Mouse (Mus musculus) regulatory T cell (primary cell): Measurements from ENCODE around the gene Vmn1r5.
"Not testable (repeated sequence)": the region's sequence is repeated elsewhere in the genome, so short reads cannot be mapped to it uniquely, and the experiment has no call there.

Source experiments
- in situ Hi-C: fragments of 300-600 bp; cut with MboI, MseI; formaldehyde crosslinking; loops from one replicate; pipeline ENCODE4 v1.15.1; 2025; ENCODE audit warnings: high pct_unique_total_duplicates

Gene Vmn1r5

GRCm38 (mm10) chr6:56969973-56970372 is at the start of gene Vmn1r5:
TSS of gene Vmn1r5 (plus strand) at chr6:56970273.
- in situ Hi-C loops = loop anchor here (25.0 kb wide), 1 partner anchor 883 kb away; no protein-coding TSS in a partner anchor

- in situ Hi-C loops = loop anchor here (5.0 to 10.0 kb wide), 4 partner anchors 111 to 771 kb away; partner anchors contain the start of genes Avl9, Ppm1k and Pyurf
Measured at GRCm38 (mm10) chr6:56923331-56923725, 46.7 kb upstream of the Vmn1r5 start.

GRCm38 (mm10) chr6:56923726-56924707 is 46.1 kb upstream of the Vmn1r5 start, which contains the start of the genes Nt5c3 and Vmn1r4:
TSS of gene Nt5c3 (minus strand) at chr6:56923932.
TSS of gene Vmn1r4 (plus strand) at chr6:56924015.
- in situ Hi-C loops = loop anchor here (5.0 to 10.0 kb wide), 4 partner anchors 112 to 771 kb away; partner anchors contain the start of genes Avl9, Ppm1k and Pyurf

DNA sequence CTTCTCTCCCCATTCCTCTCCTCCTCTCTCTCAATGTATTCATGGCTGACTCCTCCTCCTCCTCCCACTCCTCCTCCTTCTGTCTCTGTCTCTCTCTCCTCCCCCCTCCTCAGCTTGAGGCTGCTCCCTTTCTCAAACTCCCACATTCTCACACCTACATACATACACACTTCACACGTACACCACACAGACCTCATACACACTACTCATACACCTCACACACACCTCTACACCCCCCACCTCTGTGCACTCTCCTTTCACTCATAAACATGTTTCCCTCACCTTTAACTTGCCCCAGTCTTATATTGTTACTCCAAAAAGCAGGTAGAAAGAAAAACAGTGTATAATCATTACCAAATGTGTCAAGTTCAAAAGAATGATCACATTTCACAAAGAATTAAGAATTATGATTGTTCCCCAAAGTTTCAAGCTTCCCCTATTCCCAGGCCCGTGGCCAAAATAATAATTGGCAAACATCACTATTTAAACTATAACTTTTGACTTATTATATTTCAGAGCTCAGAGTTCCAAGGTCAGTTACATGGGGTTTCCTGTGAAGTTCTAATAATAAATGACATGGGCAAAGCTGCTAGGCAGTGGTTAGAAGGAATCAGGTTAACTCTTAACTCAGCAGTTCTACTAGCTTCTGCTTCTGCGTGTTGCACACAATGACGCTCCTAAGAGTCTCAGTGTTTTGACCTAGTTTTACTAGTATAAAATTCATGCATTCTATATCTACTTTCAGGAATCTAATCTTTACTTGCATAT is 38.2 kb upstream of the Vmn1r5 start:
- in situ Hi-C loops = no loop called here

GRCm38 (mm10) chr6:56932464-56932863 is 37.6 kb upstream of the Vmn1r5 start:
- in situ Hi-C loops = no loop called here

DNA sequence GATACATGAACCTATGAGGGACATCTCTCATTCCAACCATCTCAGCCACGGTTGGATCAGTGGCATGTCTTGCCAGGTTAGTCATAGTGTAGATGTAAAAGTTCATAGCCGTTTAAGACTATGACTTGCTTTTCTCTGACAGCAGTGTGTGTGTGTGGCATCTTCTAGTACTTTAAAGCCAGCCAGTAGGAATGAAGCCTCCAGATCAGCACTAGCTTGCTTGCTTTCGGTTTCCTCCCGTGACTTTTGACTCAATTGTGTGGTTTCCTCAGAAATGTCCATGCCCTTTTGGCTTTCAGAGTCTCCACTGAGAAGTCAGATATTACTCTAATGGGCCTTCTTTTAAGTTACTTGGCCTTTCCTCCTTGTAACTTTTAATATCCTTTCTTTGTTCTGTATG is 35.7 kb upstream of the Vmn1r5 start:
- in situ Hi-C loops = no loop called here

GRCm38 (mm10) chr6:56956436-56956835 is 13.6 kb upstream of the Vmn1r5 start:
- in situ Hi-C loops = loop anchor here (25.0 kb wide), 1 partner anchor 869 kb away; no protein-coding TSS in a partner anchor

DNA sequence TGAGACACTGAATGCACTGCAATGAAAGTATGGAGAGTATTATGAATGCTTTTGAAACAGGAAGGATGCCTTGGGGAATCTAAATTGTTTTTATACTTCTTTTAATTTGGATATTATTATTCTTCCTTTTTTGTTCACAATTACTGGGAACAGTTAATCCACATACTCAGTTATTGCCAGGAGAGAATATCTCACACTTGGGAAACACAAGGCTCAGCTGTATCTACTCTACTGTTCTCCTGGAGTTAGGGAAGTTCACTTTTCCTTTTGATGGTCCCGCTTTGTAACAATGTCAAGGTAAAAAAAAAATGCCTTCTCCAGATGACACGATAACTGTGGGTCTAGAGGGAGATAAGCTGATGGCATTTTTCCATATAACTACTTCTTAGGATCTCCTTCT is 26.9 kb downstream of the Vmn1r5 start, which contains the start of gene Vmn1r6:
TSS of gene Vmn1r6 (plus strand) at position 301 of the 400 bp plus-strand sequence.
- in situ Hi-C loops = loop anchor here (10.0 kb wide), 1 partner anchor 1332 kb away; no protein-coding TSS in a partner anchor

- in situ Hi-C loops = not testable (repeated sequence)
Measured at GRCm38 (mm10) chr6:57025224-57025623, 55.2 kb downstream of the Vmn1r5 start, which contains the start of gene Vmn1r7. TSS of gene Vmn1r7 (minus strand) at chr6:57025324.

DNA sequence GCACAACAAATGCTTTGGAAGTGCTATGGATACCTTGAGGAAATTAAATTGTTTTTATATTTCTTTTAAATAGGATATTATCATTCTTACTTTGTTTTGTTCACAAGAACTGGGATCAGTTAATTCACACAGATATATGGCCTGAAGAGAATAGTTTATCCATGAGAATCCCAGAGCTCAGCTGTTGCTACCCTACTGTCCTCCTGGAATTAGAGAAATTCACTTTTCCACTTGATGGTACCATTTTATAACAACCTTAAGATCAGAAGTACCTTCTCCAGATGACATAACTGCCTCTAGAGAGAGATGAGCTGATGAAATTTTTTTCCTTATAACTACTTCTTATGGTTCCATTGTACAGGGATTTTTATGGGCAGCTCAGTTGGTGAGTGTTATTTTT is 61.9 kb downstream of the Vmn1r5 start, which contains the start of gene Vmn1r8:
TSS of gene Vmn1r8 (plus strand) at position 301 of the 400 bp plus-strand sequence.
- in situ Hi-C loops = no loop called here

GRCm38 (mm10) chr6:57034674-57035073 is 64.6 kb downstream of the Vmn1r5 start:
- in situ Hi-C loops = no loop called here
